In the genomic region with DNA sequence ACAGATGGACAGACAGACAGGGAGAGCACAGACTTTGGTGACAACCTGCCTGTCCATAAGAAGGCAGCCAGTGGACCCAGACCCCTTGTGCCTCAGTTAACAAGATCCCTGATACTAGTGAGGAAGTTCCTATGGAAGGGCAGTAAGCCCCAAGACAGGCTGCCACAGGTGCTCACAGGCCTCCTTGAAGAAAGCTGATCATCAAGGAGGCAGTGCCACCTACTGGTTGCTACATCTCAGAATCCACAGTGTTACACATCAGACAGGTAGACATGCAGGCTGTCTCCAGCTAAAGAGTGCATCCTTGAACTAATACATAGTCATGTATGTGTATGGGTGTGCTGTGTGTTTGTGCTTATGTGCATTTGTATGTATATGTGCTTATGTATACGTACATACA, we compare ENCODE assay signal across 8 mouse cellular contexts. TPM values are rescaled to one million over a fixed set of nuclear protein-coding genes. Genes with fewer than 3 reads are reported as not detected.
DNase-seq lines count a peak whose midpoint lies in the region; ATAC-seq and TF ChIP-seq lines count a peak whose summit lies in the region.

No protein-coding gene starts in this region.

- no peak overlapping the region for H3K27ac ChIP-seq in heart, embryonic 16.5 days (ENCODE audit: low read length)
- H3K27ac ChIP-seq in bone marrow, adult 2 months (ENCODE audit: control insufficient read depth, insufficient read depth, low read depth, low read length, poor library complexity) = no peak overlapping the region
- H3K27ac ChIP-seq in forebrain, embryonic 10.5 days = no peak overlapping the region
- H3K27ac ChIP-seq in hindbrain, embryonic 14.5 days = no peak overlapping the region
- no peak overlapping the region for H3K27ac ChIP-seq in midbrain, embryonic 16.5 days (ENCODE audit: low read length)

- TF ChIP-seq POLR2A in bone marrow, adult 2 months (IDR thresholded peaks at IDR 0.05; ENCODE audit: borderline replicate concordance, control insufficient read depth, low read depth, low read length) = no peak

- 0 out of 2 replicates have a peak, but pooled peaks have one; percentile 33 for ATAC-seq in heart, embryonic 16.5 days (replicated peaks; ENCODE audit: extremely low read depth, insufficient read depth, low FRiP score)
- peak; percentile 70; the same call in 1 of the 2 replicates for ATAC-seq in hindbrain, embryonic 14.5 days (ENCODE audit: low FRiP score)
- peak; percentile 45; the same call in 1 of the 2 replicates for ATAC-seq in midbrain, embryonic 16.5 days

- H3K4me1 ChIP-seq in heart, embryonic 16.5 days (ENCODE audit: control insufficient read depth, insufficient read depth, low read length) = peaks cover 4% of the 10 kb centered on the region; the same call in 1 of the 2 replicates
- H3K4me1 ChIP-seq in bone marrow, adult 2 months (ENCODE audit: control insufficient read depth, insufficient read depth, low read length) = no peaks in the 10 kb centered on the region
- no peaks in the 10 kb centered on the region for H3K4me1 ChIP-seq in forebrain, embryonic 10.5 days
- no peaks in the 10 kb centered on the region for H3K4me1 ChIP-seq in hindbrain, embryonic 14.5 days (replicated peaks; ENCODE audit: control insufficient read depth, insufficient read depth, low read length)
- H3K4me1 ChIP-seq in midbrain, embryonic 16.5 days (ENCODE audit: control insufficient read depth, insufficient read depth, low read length) = no peaks in the 10 kb centered on the region

- H3K27me3 ChIP-seq in heart, embryonic 16.5 days (ENCODE audit: control insufficient read depth, insufficient read depth, low read length) = no peaks in the 10 kb centered on the region
- H3K27me3 ChIP-seq in forebrain, embryonic 10.5 days (ENCODE audit: poor library complexity, severe bottlenecking) = no peaks in the 10 kb centered on the region
- no peaks in the 10 kb centered on the region for H3K27me3 ChIP-seq in hindbrain, embryonic 14.5 days (ENCODE audit: control insufficient read depth, insufficient read depth, low read length)
- H3K27me3 ChIP-seq in midbrain, embryonic 16.5 days (ENCODE audit: control insufficient read depth, insufficient read depth, low read depth, low read length) = no peaks in the 10 kb centered on the region

- intact Hi-C loops in heart, postnatal 25 days (cut with DNase I) = loop anchor here (1.0 to 5.0 kb wide), 3 partner anchors 95 to 454 kb away; a partner anchor contains a TSS

- WGBS in heart, embryonic 16.5 days = 80% methylated on average over 1 of the region's 1 CpGs
- 81% methylated on average over 1 of the region's 1 CpGs for WGBS in bone marrow, adult 2 months
- 97% methylated on average over 1 of the region's 1 CpGs for WGBS in forebrain, embryonic 10.5 days
- 81% methylated on average over 1 of the region's 1 CpGs for WGBS in hindbrain, embryonic 14.5 days
- 91% methylated on average over 1 of the region's 1 CpGs for WGBS in midbrain, embryonic 16.5 days

- no peak overlapping the region for H3K4me2 ChIP-seq in heart, embryonic 16.5 days (ENCODE audit: low read depth, low read length)
- no peak overlapping the region for H3K4me2 ChIP-seq in hindbrain, embryonic 14.5 days (replicated peaks)
- H3K4me2 ChIP-seq in midbrain, embryonic 16.5 days (ENCODE audit: low read length) = no peak overlapping the region

- no peak for DNase-seq in heart, postnatal 25 days (ENCODE audit: low spot score)
- peak; percentile 33 for DNase-seq in forebrain, embryonic 10.5 days (ENCODE audit: extremely low spot score, low spot score)
- DNase-seq in hindbrain, embryonic 14.5 days (ENCODE audit: low spot score) = peak; percentile 84
- DNase-seq in left cerebral cortex, adult 8-10 months (ENCODE audit: low spot score in 2 of 2) = peak; percentile 24 to 45
- peak; percentile 41 to 50 for DNase-seq in spleen, postnatal 36 days (ENCODE audit: low spot score in 2 of 2)

- peaks cover 20% of the 10 kb centered on the region for H3K36me3 ChIP-seq in heart, embryonic 16.5 days (ENCODE audit: control insufficient read depth, insufficient read depth)
- H3K36me3 ChIP-seq in forebrain, embryonic 10.5 days (replicated peaks) = peaks cover 93% of the 10 kb centered on the region
- peaks cover 37% of the 10 kb centered on the region for H3K36me3 ChIP-seq in hindbrain, embryonic 14.5 days (replicated peaks; ENCODE audit: control insufficient read depth, insufficient read depth)
- H3K36me3 ChIP-seq in midbrain, embryonic 16.5 days (ENCODE audit: control insufficient read depth, insufficient read depth, low read length) = peaks cover 8% of the 10 kb centered on the region; the same call in 1 of the 2 replicates

- H3K9ac ChIP-seq in heart, embryonic 16.5 days (ENCODE audit: low read length) = no peak overlapping the region
- H3K9ac ChIP-seq in hindbrain, embryonic 14.5 days = no peak overlapping the region
- H3K9ac ChIP-seq in midbrain, embryonic 16.5 days (ENCODE audit: low read depth, low read length) = no peak overlapping the region

- peak; percentile 60 for TF ChIP-seq CTCF in bone marrow, adult 2 months (IDR thresholded peaks at IDR 0.05; ENCODE audit: control insufficient read depth, insufficient read depth, low read length)

- H3K4me3 ChIP-seq in heart, embryonic 16.5 days (ENCODE audit: low read length) = no peak overlapping the region
- H3K4me3 ChIP-seq in bone marrow, adult 2 months (replicated peaks; ENCODE audit: control insufficient read depth, low read depth, low read length) = no peak overlapping the region
- no peak overlapping the region for H3K4me3 ChIP-seq in forebrain, embryonic 10.5 days
- H3K4me3 ChIP-seq in hindbrain, embryonic 14.5 days (replicated peaks; ENCODE audit: low read length) = no peak overlapping the region
- H3K4me3 ChIP-seq in midbrain, embryonic 16.5 days (ENCODE audit: low read depth, low read length) = no peak overlapping the region

- H3K9me3 ChIP-seq in heart, embryonic 16.5 days (replicated peaks; ENCODE audit: control insufficient read depth, low read length) = no peaks in the 10 kb centered on the region
- no peaks in the 10 kb centered on the region for H3K9me3 ChIP-seq in forebrain, embryonic 10.5 days
- no peaks in the 10 kb centered on the region for H3K9me3 ChIP-seq in hindbrain, embryonic 14.5 days (ENCODE audit: control insufficient read depth, low read length)
- H3K9me3 ChIP-seq in midbrain, embryonic 16.5 days (replicated peaks; ENCODE audit: control insufficient read depth, low read length, poor library complexity, severe bottlenecking) = no peaks in the 10 kb centered on the region

RNA-seq across cellular contexts. Expression of a gene that starts 29.2 kb away (rescaled TPM):
- polyA plus RNA-seq in heart, embryonic 16.5 days (2015; fragmentation: Nextera tagmentation; extraction: Ambion mirVana) = 26.5 and 27.8 TPM in 2 replicates
- total RNA-seq in heart, postnatal 25 days (2021) = 10 to 100 TPM; 10.0 to 11.0 TPM
- 19.0 and 24.7 TPM in 2 replicates for polyA plus RNA-seq in bone marrow, adult 2 months (2011; ENCODE audit: insufficient read depth, insufficient read length, low replicate concordance, missing spikeins)
- 60.8 and 62.7 TPM in 2 replicates for polyA plus RNA-seq in forebrain, embryonic 10.5 days (2016; fragmentation: Nextera tagmentation; extraction: Ambion mirVana)
- 28.3 and 28.8 TPM in 2 replicates for polyA plus RNA-seq in hindbrain, embryonic 14.5 days (2014; fragmentation: Nextera tagmentation; extraction: Ambion mirVana)
- total RNA-seq in left cerebral cortex, adult 8-10 months (2022) = 10 to 100 TPM; 14.1 to 22.2 (median 18.6) TPM
- 31.2 and 32.0 TPM in 2 replicates for polyA plus RNA-seq in midbrain, embryonic 16.5 days (2015; fragmentation: Nextera tagmentation; extraction: Ambion mirVana)

RNA-seq across cellular contexts. Expression of a gene that starts 29.3 kb away (rescaled TPM):
- polyA plus RNA-seq in heart, embryonic 16.5 days (2015; fragmentation: Nextera tagmentation; extraction: Ambion mirVana) = 27.4 and 28.5 TPM in 2 replicates
- 10 to 100 TPM in 1 of 2 experiments, 1 to 10 TPM in 1; 9.5 to 11.2 TPM for total RNA-seq in heart, postnatal 25 days (2021)
- polyA plus RNA-seq in bone marrow, adult 2 months (2011; ENCODE audit: insufficient read depth, insufficient read length, low replicate concordance, missing spikeins) = 29.0 and 30.0 TPM in 2 replicates
- polyA plus RNA-seq in forebrain, embryonic 10.5 days (2016; fragmentation: Nextera tagmentation; extraction: Ambion mirVana) = 57.4 TPM in 2 replicates
- polyA plus RNA-seq in hindbrain, embryonic 14.5 days (2014; fragmentation: Nextera tagmentation; extraction: Ambion mirVana) = 19.2 and 26.5 TPM in 2 replicates
- total RNA-seq in left cerebral cortex, adult 8-10 months (2022) = 1 to 10 TPM; 5.9 to 7.3 (median 6.1) TPM
- 19.2 and 20.0 TPM in 2 replicates for polyA plus RNA-seq in midbrain, embryonic 16.5 days (2015; fragmentation: Nextera tagmentation; extraction: Ambion mirVana)

RNA-seq across cellular contexts. Expression of a gene that starts 39.5 kb away (rescaled TPM):
- 16.7 and 16.9 TPM in 2 replicates for polyA plus RNA-seq in heart, embryonic 16.5 days (2015; fragmentation: Nextera tagmentation; extraction: Ambion mirVana)
- 10 to 100 TPM; 11.0 to 12.8 TPM for total RNA-seq in heart, postnatal 25 days (2021)
- polyA plus RNA-seq in bone marrow, adult 2 months (2011; ENCODE audit: insufficient read depth, insufficient read length, low replicate concordance, missing spikeins) = 2.9 and 4.6 TPM in 2 replicates
- polyA plus RNA-seq in forebrain, embryonic 10.5 days (2016; fragmentation: Nextera tagmentation; extraction: Ambion mirVana) = 22.9 TPM in 2 replicates
- polyA plus RNA-seq in hindbrain, embryonic 14.5 days (2014; fragmentation: Nextera tagmentation; extraction: Ambion mirVana) = 21.3 and 24.3 TPM in 2 replicates
- total RNA-seq in left cerebral cortex, adult 8-10 months (2022) = 10 to 100 TPM in 3 of 4 experiments, 1 to 10 TPM in 1; 8.9 to 13.3 (median 11.1) TPM
- polyA plus RNA-seq in midbrain, embryonic 16.5 days (2015; fragmentation: Nextera tagmentation; extraction: Ambion mirVana) = 20.0 and 21.3 TPM in 2 replicates
